Mouse (Mus musculus) spleen, adult 2 months (tissue): Measurements from ENCODE around the gene Gm10203. TPM values are rescaled to one million over a fixed set of nuclear protein-coding genes. Genes with fewer than 3 reads are reported as not detected.

Source experiments
- DNase-seq, 2 experiments: peaks; one replicate each; pipeline versions ENCODE4 v3.0.0 to v3.0.0-alpha.2; 2012 to 2021; ENCODE audit warnings: low spot score in 2 of 2, low read depth in 1 of 2
- H3K27ac ChIP-seq: fragments of 200-500 bp; 2 replicates; pipeline ENCODE4 v1.5.1; 2012; ENCODE audit warnings: low read length, inconsistent platforms; ENCODE audit not compliant: insufficient read depth
- H3K27me3 ChIP-seq: fragments of 200-500 bp; 2 replicates; pipeline ENCODE4 v1.6.1; 2012; ENCODE audit warnings: mild to moderate bottlenecking, moderate library complexity, low read length, inconsistent platforms; ENCODE audit not compliant: control insufficient read depth, insufficient read depth
- H3K36me3 ChIP-seq: fragments of 200-500 bp; 2 replicates; pipeline ENCODE4 v1.6.1; 2012; ENCODE audit warnings: mild to moderate bottlenecking, low read length, inconsistent platforms; ENCODE audit not compliant: control insufficient read depth, insufficient read depth
- H3K4me1 ChIP-seq: fragments of 200-500 bp; 2 replicates; pipeline ENCODE4 v1.6.1; 2011; ENCODE audit warnings: inconsistent platforms; ENCODE audit not compliant: control insufficient read depth, insufficient read depth, insufficient read length
- H3K4me3 ChIP-seq: fragments of 200-500 bp; 2 replicates; pipeline ENCODE4 v1.5.1; 2011; ENCODE audit warnings: mild to moderate bottlenecking, inconsistent platforms; ENCODE audit not compliant: insufficient read depth, insufficient read length; ENCODE audit errors: extremely low read depth
- CTCF ChIP-seq: fragments of 200-500 bp; IDR thresholded peaks from 2 replicates; pipeline ENCODE4 v1.5.1; 2011; ENCODE audit warnings: mild to moderate bottlenecking, inconsistent platforms; ENCODE audit not compliant: insufficient read depth, insufficient read length, insufficient replicate concordance; ENCODE audit errors: extremely low read depth
- POLR2A ChIP-seq: fragments of 200-500 bp; IDR thresholded peaks from 2 replicates; pipeline ENCODE4 v1.6.1; 2011; ENCODE audit warnings: low read depth, low read length, inconsistent platforms
- WGBS: fragments of 180-500 bp; shearing (Covaris S2); methylation state at CpG from one replicate; pipeline ENCODE4 v1.1.7; 2018; 5-methylcytosine and 5-hydroxymethylcytosine counted together
- polyA plus RNA-seq: library from polyadenylated mRNA; depleted of rRNA; stranded (reverse); fragments of >200 nt; gene quantifications from 2 replicates; pipeline ENCODE4 v1.2.3, GENCODE M21; 2012

The Gm10203 gene
- polyA plus RNA-seq, 1 experiment: not detected

- peak overlapping the region; percentile 70 for H3K27ac ChIP-seq
- peaks cover 3% of the 10 kb centered on the region; the same call in 1 of the 2 replicates for H3K4me1 ChIP-seq
- H3K36me3 ChIP-seq: peaks cover 2% of the 10 kb centered on the region; the same call in 1 of the 2 replicates
- H3K4me3 ChIP-seq: peak overlapping the region; percentile 69
- H3K27me3 ChIP-seq: no peaks in the 10 kb centered on the region
- 2% methylated on average over 36 of the region's 36 CpGs for WGBS
- TF ChIP-seq CTCF (no peak), POLR2A (no peak; the same call in 1 of the 2 replicates)
- peak; percentile 76 to 85 for DNase-seq
Observed at GRCm38 (mm10) chr6:149141393-149142173, 11.6 kb downstream of the Gm10203 start.

DNA sequence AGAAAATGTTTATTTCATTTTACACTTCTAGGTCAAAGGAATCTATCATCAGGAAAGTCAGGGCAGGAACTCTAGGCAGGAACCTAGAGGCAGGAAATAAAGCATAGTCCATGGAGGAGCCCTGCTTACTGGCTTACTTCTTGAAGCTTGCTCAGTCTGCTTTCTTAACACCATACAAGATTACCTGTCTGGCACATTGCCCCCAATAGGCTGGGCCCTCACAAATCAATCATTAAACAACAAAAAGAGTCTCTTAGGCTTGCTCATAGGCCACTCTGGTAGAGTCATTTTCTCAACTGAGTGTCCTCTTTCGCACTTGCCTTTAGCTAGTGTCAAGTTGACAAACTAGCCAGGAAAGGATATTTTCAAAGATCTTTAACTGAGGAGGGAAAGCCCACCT lies 15.2 kb downstream of the Gm10203 start:
- TF ChIP-seq POLR2A (no peak), CTCF (no peak)

GRCm38 (mm10) chr6:149148436-149149229 lies 18.7 kb downstream of the Gm10203 start:
- TF ChIP-seq CTCF (no peak), POLR2A (no peak)
- Histone ChIP-seq H3K27ac (no peak overlapping the region), H3K4me3 (no peak overlapping the region), H3K36me3 (peaks cover 6% of the 10 kb centered on the region; the same call in 1 of the 2 replicates), H3K27me3 (no peaks in the 10 kb centered on the region), H3K4me1 (no peaks in the 10 kb centered on the region)
- DNase-seq: no peak
- 85% methylated on average over 7 of the region's 7 CpGs for WGBS

More for the DNA sequence above, 15.2 kb downstream of the Gm10203 start:
- no peak for DNase-seq
- Histone ChIP-seq H3K27ac (no peak overlapping the region), H3K4me1 (no peaks in the 10 kb centered on the region), H3K36me3 (peaks cover 3% of the 10 kb centered on the region; the same call in 1 of the 2 replicates), H3K4me3 (no peak overlapping the region), H3K27me3 (no peaks in the 10 kb centered on the region)
- WGBS: 92% methylated on average over 1 of the region's 1 CpGs

- Histone ChIP-seq H3K4me3 (no peak overlapping the region), H3K27me3 (no peaks in the 10 kb centered on the region), H3K4me1 (no peaks in the 10 kb centered on the region), H3K27ac (no peak overlapping the region), H3K36me3 (peaks cover 7% of the 10 kb centered on the region; the same call in 1 of the 2 replicates)
- DNase-seq: no peak
- TF ChIP-seq CTCF: no peak
- no peak for TF ChIP-seq POLR2A
- 88% methylated on average over 2 of the region's 2 CpGs for WGBS
Observed at GRCm38 (mm10) chr6:149152119-149152518, 22.1 kb downstream of the Gm10203 start.

GRCm38 (mm10) chr6:149153473-149154115 lies 23.6 kb downstream of the Gm10203 start:
- no peak for DNase-seq
- Histone ChIP-seq H3K27ac (no peak overlapping the region), H3K36me3 (peaks cover 7% of the 10 kb centered on the region; the same call in 1 of the 2 replicates), H3K4me3 (no peak overlapping the region), H3K27me3 (no peaks in the 10 kb centered on the region), H3K4me1 (no peaks in the 10 kb centered on the region)
- WGBS: 84% methylated on average over 6 of the region's 6 CpGs
- TF ChIP-seq CTCF: no peak
- TF ChIP-seq POLR2A: no peak

DNA sequence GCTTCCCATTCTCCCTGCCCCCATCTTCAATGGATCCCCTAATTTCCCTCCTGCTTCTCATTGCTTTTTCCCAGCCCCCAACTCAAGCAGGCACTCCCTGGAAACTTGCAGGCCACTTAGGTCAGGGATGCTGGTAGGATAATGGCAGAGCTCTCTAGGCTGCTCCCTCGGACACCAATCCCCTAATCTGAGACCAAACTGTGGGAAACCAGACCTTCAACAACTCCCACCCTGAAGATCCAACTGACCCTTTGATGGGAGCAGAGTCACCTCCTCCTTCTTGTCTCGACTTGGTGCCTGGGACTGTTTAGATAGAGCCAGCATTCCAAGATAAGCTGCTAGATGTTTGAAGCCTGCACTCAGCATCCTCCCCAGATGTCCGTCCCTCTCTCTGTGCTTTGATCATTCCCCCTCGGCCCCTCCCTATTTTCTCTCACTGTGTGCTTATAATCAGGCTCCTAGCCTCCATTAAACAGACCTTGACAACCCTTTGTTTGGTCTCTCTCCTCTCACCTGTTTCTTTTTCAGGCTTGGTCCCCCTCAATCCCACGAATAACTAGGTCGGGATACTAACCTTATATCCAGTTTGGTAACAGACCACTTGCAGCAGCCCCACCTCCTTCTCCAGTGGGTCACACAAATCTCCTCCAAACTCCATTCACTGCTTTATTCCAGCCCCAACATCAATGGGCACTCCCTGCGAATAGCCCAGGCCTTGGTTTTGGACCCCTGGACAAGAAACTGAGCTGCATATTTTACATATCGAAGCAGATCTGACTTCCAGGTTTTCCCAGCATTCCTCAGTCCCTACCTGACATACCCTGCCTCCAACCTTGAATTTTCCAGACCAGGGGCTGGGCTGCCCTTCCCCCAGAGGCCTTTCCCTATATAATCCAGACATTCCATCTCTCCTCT lies 24.4 kb downstream of the Gm10203 start:
- TF ChIP-seq POLR2A: no peak
- TF ChIP-seq CTCF: no peak
- Histone ChIP-seq H3K36me3 (peaks cover 7% of the 10 kb centered on the region; the same call in 1 of the 2 replicates), H3K27me3 (no peaks in the 10 kb centered on the region), H3K4me3 (no peak overlapping the region), H3K27ac (no peak overlapping the region), H3K4me1 (no peaks in the 10 kb centered on the region)
- DNase-seq: no peak
- 80% methylated on average over 8 of the region's 8 CpGs for WGBS
